Mouse (Mus musculus) erythroid progenitor cell, adult 5-6 weeks (primary cell): ENCODE measurements at regions not wholly inside any gene's neighbourhood (a gene's known extent, or its start where the extent isn't known, plus 50 kb on each side); places are given as distances from the start of the nearest gene placed in this dataset.

Source experiments
- ATAC-seq: replicated peaks from 2 replicates; pipeline ENCODE4 v1.8.0; 2016; ENCODE audit warnings: moderate number of reproducible peaks, mild to moderate bottlenecking, moderate TSS enrichment, inconsistent platforms; ENCODE audit not compliant: poor library complexity, low FRiP score, severe bottlenecking

- no peak for ATAC-seq
These were observed 236.4 kb downstream of the Brinp2 start for GRCm38 (mm10) chr1:158119708-158120107.

GRCm38 (mm10) chr1:158124902-158125301 lies 231.2 kb downstream of the Brinp2 start:
- no peak for ATAC-seq

GRCm38 (mm10) chr1:158126272-158126671 lies 229.9 kb downstream of the Brinp2 start:
- no peak for ATAC-seq

- no peak for ATAC-seq
These were observed 226.8 kb downstream of the Brinp2 start for GRCm38 (mm10) chr1:158129243-158129770.

GRCm38 (mm10) chr1:158147525-158147924 lies 208.6 kb downstream of the Brinp2 start:
- no peak for ATAC-seq

GRCm38 (mm10) chr1:158148035-158148434 lies 208.1 kb downstream of the Brinp2 start:
- ATAC-seq = no peak

- no peak for ATAC-seq
These were observed 195.0 kb downstream of the Brinp2 start for GRCm38 (mm10) chr1:158161111-158161510.

- no peak for ATAC-seq
These were observed 194.6 kb downstream of the Brinp2 start for GRCm38 (mm10) chr1:158161533-158161932.

- no peak for ATAC-seq
These were observed 192.7 kb downstream of the Brinp2 start for GRCm38 (mm10) chr1:158163411-158163810.

- no peak for ATAC-seq
These were observed 186.1 kb downstream of the Brinp2 start for GRCm38 (mm10) chr1:158170006-158170405.

GRCm38 (mm10) chr1:158180095-158180494 lies 176.0 kb downstream of the Brinp2 start:
- peak; percentile 49 for ATAC-seq

- no peak for ATAC-seq
These were observed 174.8 kb downstream of the Brinp2 start for GRCm38 (mm10) chr1:158181296-158181695.

- no peak for ATAC-seq
These were observed 168.5 kb downstream of the Brinp2 start for GRCm38 (mm10) chr1:158187651-158188050.

- ATAC-seq = no peak
These were observed 163.1 kb downstream of the Brinp2 start for GRCm38 (mm10) chr1:158192841-158193551.

GRCm38 (mm10) chr1:158193968-158194565 lies 162.1 kb downstream of the Brinp2 start:
- no peak for ATAC-seq
